Mouse (Mus musculus): ENCODE measurements around the gene Fam107b.

DNA sequence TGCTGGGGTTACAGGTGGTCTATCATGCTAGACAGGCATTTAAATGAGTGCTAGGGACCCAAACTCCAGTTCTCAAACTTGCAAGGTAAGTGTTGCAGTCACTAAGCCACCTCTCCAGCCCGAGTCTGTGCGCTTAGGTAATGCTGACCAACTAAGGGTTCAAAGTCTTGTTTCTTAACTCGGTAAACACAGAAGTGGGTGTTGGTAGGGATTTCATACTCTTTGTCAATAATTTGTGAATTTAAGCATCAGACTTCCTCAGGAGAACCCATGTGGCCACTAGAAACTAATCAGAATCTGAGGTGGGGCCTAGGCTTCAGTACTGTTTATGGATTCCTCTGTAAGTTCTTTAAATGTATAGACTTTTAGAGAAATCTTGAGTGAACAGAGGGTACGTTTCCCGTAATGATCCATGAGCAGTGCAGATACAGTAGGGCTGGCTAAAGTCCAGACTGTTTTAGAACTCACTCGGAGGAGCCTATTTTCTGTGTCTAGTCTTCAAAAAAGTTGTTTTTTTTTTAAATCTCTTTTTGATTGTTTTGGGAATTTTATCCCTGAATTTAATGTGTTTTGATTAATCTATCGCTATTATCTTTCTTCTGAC is 53.8 kb downstream of the Fam107b start:
- TF ChIP-seq CTCF (IDR thresholded peaks at IDR 0.05; ENCODE audit: extremely low read depth, insufficient read length, insufficient replicate concordance, low read depth, low read length), result no peak
- no peak for TF ChIP-seq POLR2A (IDR thresholded peaks at IDR 0.05; ENCODE audit: low read depth, low read length)

All from small intestine, adult 2 months (tissue).